Mouse (Mus musculus) forebrain, postnatal 0 days (tissue): ENCODE results near the gene Tmem11. TPM values are rescaled to one million over a fixed set of nuclear protein-coding genes. Genes with fewer than 3 reads are reported as not detected.

Experiments
- ATAC-seq: fragments of 200-750 bp; cut with Nextera tagmentation; 2 replicates; pipeline ENCODE4 v1.8.0; 2017; ENCODE audit warnings: mild to moderate bottlenecking, moderate library complexity
- DNase-seq: peaks from one replicate; pipeline ENCODE4 v3.0.0-alpha.2; 2015
- H3K27ac ChIP-seq: fragments of 300-500 bp; sonication (generic); 2 replicates; pipeline ENCODE4 v1.5.1; 2014; ENCODE audit warnings: low read depth, mild to moderate bottlenecking, antibody characterized with exemption, low read length, moderate library complexity, mixed read lengths
- H3K27me3 ChIP-seq: fragments of 300-500 bp; sonication (generic); 2 replicates; pipeline ENCODE4 v1.6.1; 2014; ENCODE audit warnings: mild to moderate bottlenecking, low read length, mixed read lengths; ENCODE audit not compliant: insufficient read depth
- H3K36me3 ChIP-seq: fragments of 300-500 bp; sonication (generic); 2 replicates; pipeline ENCODE4 v1.6.1; 2014; ENCODE audit warnings: mild to moderate bottlenecking, moderate library complexity; ENCODE audit not compliant: insufficient read depth
- H3K4me1 ChIP-seq: fragments of 300-500 bp; sonication (generic); 2 replicates; pipeline ENCODE4 v1.6.1; 2014; ENCODE audit warnings: antibody characterized with exemption; ENCODE audit not compliant: insufficient read depth
- H3K4me2 ChIP-seq: fragments of 300-500 bp; sonication (generic); 2 replicates; pipeline ENCODE4 v1.6.1; 2014; ENCODE audit warnings: low read depth, mild to moderate bottlenecking, moderate library complexity
- H3K4me3 ChIP-seq: fragments of 300-500 bp; sonication (generic); 2 replicates; pipeline ENCODE4 v1.5.1; 2014; ENCODE audit warnings: low read depth, low read length, mixed read lengths
- H3K9ac ChIP-seq: fragments of 300-500 bp; sonication (generic); 2 replicates; pipeline ENCODE4 v1.6.1; 2014; ENCODE audit warnings: mild to moderate bottlenecking
- H3K9me3 ChIP-seq: fragments of 300-500 bp; sonication (generic); 2 replicates; pipeline ENCODE4 v1.6.1; 2016; ENCODE audit warnings: low read length
- CTCF ChIP-seq: sonication (generic); IDR thresholded peaks from 2 replicates; pipeline ENCODE4 v1.5.1; 2016; ENCODE audit warnings: antibody characterized with exemption, control low read depth, low read depth
- WGBS: fragments of 180-500 bp; shearing (Covaris S2); extraction: QIAGEN DNeasy Blood & Tissue Kit; methylation state at CpG from one replicate; pipeline ENCODE4 v1.1.7; 2014; 5-methylcytosine and 5-hydroxymethylcytosine counted together
- polyA plus RNA-seq: library from polyadenylated mRNA; unstranded; fragments of >200 nt; fragmentation: Nextera tagmentation; extraction: Ambion mirVana; gene quantifications from 2 replicates; pipeline ENCODE4 v1.2.1, GENCODE M21; 2015
- total RNA-seq: library from RNA; depleted of rRNA; stranded (reverse); fragments of >200 nt; gene quantifications from 2 replicates; pipeline ENCODE4 v1.2.3, GENCODE M21; 2014

Tmem11 gene
- total and polyA plus RNA-seq, 2 experiments from 2014 or later = 48.7 to 58.5 TPM

DNA sequence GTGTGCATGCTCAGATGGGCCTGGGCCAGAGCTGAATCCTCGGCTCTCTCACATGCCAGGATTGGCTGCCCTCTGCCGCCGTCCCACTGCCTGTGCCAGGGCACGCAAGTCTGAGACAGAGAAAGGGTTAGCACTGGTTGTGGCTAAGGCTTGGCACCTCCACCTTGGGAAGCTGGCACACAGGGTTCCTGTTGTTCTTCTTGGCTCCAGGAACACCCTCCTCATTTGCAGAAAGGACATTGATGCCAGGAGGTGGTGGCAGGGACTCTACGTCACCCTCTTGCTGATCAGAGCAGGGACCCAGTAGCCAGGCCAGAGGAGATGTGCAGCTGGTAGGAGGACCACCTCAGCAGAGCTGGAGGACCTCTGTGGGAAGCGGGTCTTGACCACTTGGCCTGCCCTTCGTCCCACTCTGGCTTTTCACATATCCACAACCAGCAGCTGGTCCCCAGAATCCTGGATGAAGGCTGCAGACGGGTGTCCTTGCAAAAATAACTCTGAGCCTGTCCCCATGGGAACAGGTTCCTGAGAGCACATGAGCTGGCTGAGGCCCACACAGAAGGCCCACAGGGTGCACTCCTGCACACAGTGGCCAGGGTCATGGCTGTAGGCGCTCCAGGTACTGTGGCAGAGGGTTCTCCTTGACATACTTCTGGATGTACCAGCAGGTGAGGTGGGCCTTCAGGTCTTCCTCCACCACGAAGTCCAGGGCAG lies 26.5 kb upstream of the Tmem11 start:
- no peaks in the 10 kb centered on the region for H3K27me3 ChIP-seq
- no peak overlapping the region for H3K27ac ChIP-seq
- H3K9me3 ChIP-seq = no peaks in the 10 kb centered on the region
- no peak overlapping the region for H3K9ac ChIP-seq
- no peaks in the 10 kb centered on the region for H3K4me1 ChIP-seq
- H3K4me2 ChIP-seq = no peak overlapping the region
- DNase-seq = no peak
- no peak for ATAC-seq
- H3K4me3 ChIP-seq = no peak overlapping the region
- 91% methylated on average over 10 of the region's 10 CpGs for WGBS
- H3K36me3 ChIP-seq = peaks cover 33% of the 10 kb centered on the region
- TF ChIP-seq CTCF = no peak

- no peak overlapping the region for H3K9ac ChIP-seq
- no peak overlapping the region for H3K4me3 ChIP-seq
- H3K27ac ChIP-seq = no peak overlapping the region
- no peaks in the 10 kb centered on the region for H3K9me3 ChIP-seq
- peaks cover 33% of the 10 kb centered on the region for H3K36me3 ChIP-seq
- H3K4me2 ChIP-seq = no peak overlapping the region
- WGBS = 91% methylated on average over 6 of the region's 6 CpGs
- no peak for TF ChIP-seq CTCF
- ATAC-seq = no peak
- DNase-seq = no peak
- H3K27me3 ChIP-seq = no peaks in the 10 kb centered on the region
- H3K4me1 ChIP-seq = no peaks in the 10 kb centered on the region
Measured at GRCm38 (mm10) chr11:60903661-60904061, 24.6 kb upstream of the Tmem11 start.

DNA sequence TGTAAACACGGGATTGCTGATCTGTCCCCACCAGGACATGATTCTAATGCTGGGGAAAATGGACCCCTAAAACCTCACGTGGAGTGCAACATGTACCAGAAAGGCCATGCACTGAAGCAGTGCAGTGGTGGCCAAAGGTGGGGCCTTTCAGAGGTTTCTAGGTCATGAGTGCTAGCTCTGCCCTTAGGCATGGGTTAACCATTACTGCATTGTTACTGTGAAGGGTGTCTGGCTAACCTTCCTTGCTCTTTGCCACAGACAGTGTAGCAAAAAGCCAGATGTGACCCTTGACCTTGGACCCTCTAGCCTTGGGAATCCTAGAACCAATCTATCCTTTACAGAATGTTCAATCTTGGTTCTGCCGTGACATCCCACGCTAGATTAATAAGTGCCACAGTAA lies 23.4 kb upstream of the Tmem11 start:
- H3K9me3 ChIP-seq = no peaks in the 10 kb centered on the region
- DNase-seq = no peak
- 79% methylated on average over 4 of the region's 4 CpGs for WGBS
- ATAC-seq = no peak
- TF ChIP-seq CTCF = no peak
- no peaks in the 10 kb centered on the region for H3K4me1 ChIP-seq
- H3K27ac ChIP-seq = no peak overlapping the region
- no peak overlapping the region for H3K4me2 ChIP-seq
- no peaks in the 10 kb centered on the region for H3K27me3 ChIP-seq
- H3K4me3 ChIP-seq = no peak overlapping the region
- peaks cover 33% of the 10 kb centered on the region for H3K36me3 ChIP-seq
- H3K9ac ChIP-seq = no peak overlapping the region

DNA sequence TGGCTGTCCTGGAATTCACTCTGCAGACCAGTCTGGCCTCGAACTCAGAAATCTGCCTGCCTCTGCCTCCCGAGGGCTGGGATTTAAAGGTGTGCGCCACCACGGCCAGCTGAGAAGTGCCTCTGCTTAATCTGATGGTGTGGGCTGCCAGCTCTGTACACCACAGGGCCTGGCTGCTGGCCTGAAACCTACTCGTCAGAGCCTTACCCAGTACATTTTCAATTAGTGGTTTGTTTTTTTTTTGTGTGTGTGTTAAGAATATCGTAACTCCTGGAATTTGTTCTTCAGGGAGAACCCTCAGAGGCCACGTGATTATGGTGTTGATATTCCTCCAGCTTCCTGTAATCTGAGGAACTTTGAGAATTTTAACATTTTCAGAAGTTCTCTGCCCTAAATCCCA lies 22.9 kb upstream of the Tmem11 start:
- DNase-seq = no peak
- TF ChIP-seq CTCF = no peak
- Histone ChIP-seq H3K9me3 (no peaks in the 10 kb centered on the region), H3K4me2 (no peak overlapping the region), H3K27me3 (no peaks in the 10 kb centered on the region), H3K4me3 (no peak overlapping the region), H3K9ac (no peak overlapping the region), H3K4me1 (no peaks in the 10 kb centered on the region), H3K36me3 (peaks cover 33% of the 10 kb centered on the region), H3K27ac (no peak overlapping the region)
- WGBS = 84% methylated on average over 7 of the region's 7 CpGs
- ATAC-seq = no peak

GRCm38 (mm10) chr11:60895915-60896314 lies 16.8 kb upstream of the Tmem11 start:
- Histone ChIP-seq H3K4me1 (no peaks in the 10 kb centered on the region), H3K9me3 (no peaks in the 10 kb centered on the region), H3K9ac (no peak overlapping the region), H3K4me3 (no peak overlapping the region), H3K4me2 (no peak overlapping the region), H3K27ac (no peak overlapping the region), H3K36me3 (no peaks in the 10 kb centered on the region), H3K27me3 (no peaks in the 10 kb centered on the region)
- DNase-seq (no peak), ATAC-seq (no peak)
- no peak for TF ChIP-seq CTCF
- 10% methylated on average over 4 of the region's 4 CpGs for WGBS

- Histone ChIP-seq H3K36me3 (no peaks in the 10 kb centered on the region), H3K9ac (no peak overlapping the region), H3K4me3 (no peak overlapping the region), H3K9me3 (no peaks in the 10 kb centered on the region), H3K27ac (no peak overlapping the region), H3K4me2 (no peak overlapping the region), H3K27me3 (no peaks in the 10 kb centered on the region), H3K4me1 (no peaks in the 10 kb centered on the region)
- ATAC-seq = no peak
- 75% methylated on average over 3 of the region's 3 CpGs for WGBS
- no peak for TF ChIP-seq CTCF
- DNase-seq = no peak
Measured at GRCm38 (mm10) chr11:60890744-60891143, 11.7 kb upstream of the Tmem11 start.

DNA sequence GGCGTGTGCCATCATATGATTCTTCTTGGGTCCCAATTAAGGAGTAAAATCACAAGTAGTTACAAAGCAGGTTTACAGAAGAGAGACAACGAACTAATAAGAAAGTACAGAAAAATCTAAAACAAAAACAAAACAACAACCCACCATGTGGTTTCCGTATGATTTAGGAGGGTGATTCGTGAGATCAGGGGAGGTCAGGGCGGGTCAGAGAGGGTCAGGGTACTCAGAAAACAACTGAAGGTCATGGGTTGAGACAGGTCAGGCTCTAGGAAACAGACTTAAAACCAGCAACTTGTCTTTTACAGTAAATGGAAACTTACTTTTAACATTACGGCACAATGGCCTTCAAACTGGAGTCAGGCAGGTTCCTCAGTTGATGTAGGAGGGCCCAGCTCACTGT lies 11.2 kb upstream of the Tmem11 start:
- H3K27ac ChIP-seq = no peak overlapping the region
- H3K9me3 ChIP-seq = no peaks in the 10 kb centered on the region
- no peak overlapping the region for H3K9ac ChIP-seq
- 79% methylated on average over 6 of the region's 6 CpGs for WGBS
- no peak overlapping the region for H3K4me3 ChIP-seq
- ATAC-seq = no peak
- no peak overlapping the region for H3K4me2 ChIP-seq
- no peak for DNase-seq
- no peak for TF ChIP-seq CTCF
- H3K27me3 ChIP-seq = no peaks in the 10 kb centered on the region
- no peaks in the 10 kb centered on the region for H3K36me3 ChIP-seq
- no peaks in the 10 kb centered on the region for H3K4me1 ChIP-seq
